Mouse (Mus musculus) liver, postnatal 0 days (tissue): Measurements from ENCODE around the gene Strip2. TPM values are rescaled to one million over a fixed set of nuclear protein-coding genes. Genes with fewer than 3 reads are reported as not detected.

Experiments used
- ATAC-seq: fragments of 200-750 bp; cut with Nextera tagmentation; 2 replicates; pipeline ENCODE4 v1.8.0; 2017; ENCODE audit warnings: mild to moderate bottlenecking, moderate library complexity
- DNase-seq: peaks from one replicate; pipeline ENCODE4 v3.0.0-alpha.2; 2016
- H3K27ac ChIP-seq: fragments of 300-500 bp; sonication (generic); 2 replicates; pipeline ENCODE4 v1.5.1; 2014; ENCODE audit warnings: antibody characterized with exemption, moderate library complexity, mild to moderate bottlenecking, low read depth
- H3K27me3 ChIP-seq: fragments of 300-500 bp; sonication (generic); 2 replicates; pipeline ENCODE4 v1.6.1; 2014; ENCODE audit warnings: low read length, control low read depth, mixed read lengths; ENCODE audit not compliant: insufficient read depth
- H3K36me3 ChIP-seq: fragments of 300-500 bp; sonication (generic); replicated peaks from 2 replicates; pipeline ENCODE4 v1.6.1; 2014; ENCODE audit warnings: mild to moderate bottlenecking, control low read depth, low read length, moderate library complexity, mixed read lengths; ENCODE audit not compliant: insufficient read depth
- H3K4me1 ChIP-seq: fragments of 300-500 bp; sonication (generic); 2 replicates; pipeline ENCODE4 v1.6.1; 2014; ENCODE audit warnings: antibody characterized with exemption, mild to moderate bottlenecking, control low read depth; ENCODE audit not compliant: insufficient read depth
- H3K4me2 ChIP-seq: fragments of 300-500 bp; sonication (generic); 2 replicates; pipeline ENCODE4 v1.6.1; 2014; ENCODE audit warnings: low read depth, mild to moderate bottlenecking, low read length, moderate library complexity, mixed read lengths
- H3K4me3 ChIP-seq: fragments of 300-500 bp; sonication (generic); 2 replicates; pipeline ENCODE4 v1.5.1; 2014; ENCODE audit warnings: low read depth, low read length
- H3K9ac ChIP-seq: fragments of 300-500 bp; sonication (generic); replicated peaks from 2 replicates; pipeline ENCODE4 v1.6.1; 2014; ENCODE audit warnings: mild to moderate bottlenecking, moderate library complexity
- H3K9me3 ChIP-seq: fragments of 300-500 bp; sonication (generic); 2 replicates; pipeline ENCODE4 v1.6.1; 2016; ENCODE audit warnings: mild to moderate bottlenecking, control low read depth, low read length, mixed read lengths
- CTCF ChIP-seq: sonication (generic); IDR thresholded peaks from 2 replicates; pipeline ENCODE4 v1.5.1; 2016; ENCODE audit warnings: antibody characterized with exemption, low read depth
- EP300 ChIP-seq: IDR thresholded peaks from 2 replicates; pipeline ENCODE4 v1.6.1; 2016; ENCODE audit warnings: antibody characterized with exemption, low read depth, mild to moderate bottlenecking
- WGBS: fragments of 180-500 bp; shearing (Covaris S2); extraction: QIAGEN DNeasy Blood & Tissue Kit; methylation state at CpG from one replicate; pipeline ENCODE4 v1.1.7; 2014; ENCODE audit not compliant: insufficient replicate concordance; 5-methylcytosine and 5-hydroxymethylcytosine counted together
- polyA plus RNA-seq: library from polyadenylated mRNA; unstranded; fragments of >200 nt; fragmentation: Nextera tagmentation; extraction: Ambion mirVana; gene quantifications from 2 replicates; pipeline ENCODE4 v1.2.1, GENCODE M21; 2015

The Strip2 gene
- polyA plus RNA-seq, 1 experiment from 2014 or later: 0.23 TPM

DNA sequence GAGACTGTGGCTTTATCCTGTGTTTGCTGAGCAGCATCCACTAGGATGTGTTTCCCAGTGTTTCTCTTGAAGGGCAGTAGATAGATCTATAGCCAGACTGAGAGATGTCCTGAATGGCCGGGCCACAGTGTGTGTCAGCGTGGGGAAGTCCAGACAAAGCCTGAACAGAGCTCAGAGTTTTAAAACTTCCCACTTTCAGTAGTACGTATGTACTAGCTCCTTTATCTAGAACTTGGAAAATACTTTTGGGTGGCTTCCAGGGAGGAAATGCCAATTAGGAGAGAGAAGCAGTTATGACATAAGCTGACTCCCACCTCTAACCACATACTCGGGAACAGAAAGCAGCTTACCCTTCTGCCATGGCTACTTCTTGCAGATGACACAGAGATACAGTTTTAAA is 23.6 kb downstream of the Strip2 start:
- no peak overlapping the region for H3K9ac ChIP-seq
- H3K4me3 ChIP-seq: no peak overlapping the region
- H3K9me3 ChIP-seq: no peaks in the 10 kb centered on the region
- TF ChIP-seq CTCF: no peak
- TF ChIP-seq EP300: no peak
- H3K27ac ChIP-seq: no peak overlapping the region
- no peaks in the 10 kb centered on the region for H3K27me3 ChIP-seq
- no peak overlapping the region for H3K4me2 ChIP-seq
- no peaks in the 10 kb centered on the region for H3K36me3 ChIP-seq
- no peaks in the 10 kb centered on the region for H3K4me1 ChIP-seq
- DNase-seq (no peak), ATAC-seq (no peak)
- WGBS: 50% methylated on average over 4 of the region's 4 CpGs

DNA sequence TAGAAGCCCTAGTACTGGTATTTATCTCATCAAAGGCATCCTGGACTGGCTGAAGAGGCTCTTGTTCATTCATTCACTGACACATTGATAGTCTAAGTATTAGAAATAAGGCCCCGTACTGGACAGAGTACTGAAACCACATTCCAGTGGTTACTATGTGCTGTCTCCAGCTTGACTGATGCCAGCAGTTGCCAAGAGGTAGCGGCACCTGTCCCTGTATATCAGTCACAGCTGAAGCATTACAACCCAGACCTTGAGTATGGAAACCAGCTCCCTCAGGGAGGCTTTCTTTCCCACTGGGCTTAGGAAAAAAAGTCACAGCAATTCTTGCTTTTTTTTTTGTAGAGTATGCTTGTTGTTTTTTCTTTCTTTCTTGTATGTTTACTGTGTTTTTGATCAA is 24.2 kb downstream of the Strip2 start:
- Histone ChIP-seq H3K9ac (no peak overlapping the region), H3K4me1 (no peaks in the 10 kb centered on the region), H3K4me2 (no peak overlapping the region), H3K27me3 (no peaks in the 10 kb centered on the region), H3K4me3 (no peak overlapping the region), H3K27ac (no peak overlapping the region), H3K36me3 (no peaks in the 10 kb centered on the region), H3K9me3 (no peaks in the 10 kb centered on the region)
- DNase-seq (no peak), ATAC-seq (no peak)
- TF ChIP-seq CTCF (no peak), EP300 (no peak)
- 80% methylated on average over 2 of the region's 2 CpGs for WGBS

DNA sequence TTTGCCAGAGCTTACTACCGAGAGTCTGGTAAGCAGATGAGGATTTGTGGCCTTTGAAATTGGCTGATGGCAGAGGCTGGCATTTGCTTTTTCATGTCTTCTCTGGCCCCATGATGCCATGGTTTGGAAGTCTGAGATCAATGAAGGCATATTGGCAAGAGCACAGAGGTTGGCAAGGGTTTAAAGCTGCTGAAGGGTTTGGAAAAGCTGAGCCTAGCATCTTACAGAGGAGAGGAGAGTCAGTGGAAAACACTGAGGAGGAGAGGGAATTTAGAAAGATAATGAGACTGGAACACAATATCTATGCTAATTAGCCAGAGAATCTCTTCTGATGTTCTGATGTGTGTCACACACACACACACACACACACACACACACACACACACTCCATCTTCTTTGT is 27.7 kb downstream of the Strip2 start:
- no peak for TF ChIP-seq EP300
- TF ChIP-seq CTCF: no peak
- ATAC-seq: no peak
- Histone ChIP-seq H3K9ac (no peak overlapping the region), H3K27me3 (no peaks in the 10 kb centered on the region), H3K27ac (no peak overlapping the region), H3K4me3 (no peak overlapping the region), H3K4me1 (no peaks in the 10 kb centered on the region), H3K4me2 (no peak overlapping the region), H3K9me3 (no peaks in the 10 kb centered on the region), H3K36me3 (no peaks in the 10 kb centered on the region)
- no peak for DNase-seq
- WGBS: 65% methylated on average over 1 of the region's 1 CpGs

- H3K36me3 ChIP-seq: no peaks in the 10 kb centered on the region
- H3K27ac ChIP-seq: no peak overlapping the region
- no peak for ATAC-seq
- no peak for DNase-seq
- 77% methylated on average over 2 of the region's 2 CpGs for WGBS
- H3K4me1 ChIP-seq: no peaks in the 10 kb centered on the region
- peak; percentile 46 for TF ChIP-seq CTCF
- no peak for TF ChIP-seq EP300
- H3K4me3 ChIP-seq: no peak overlapping the region
- H3K4me2 ChIP-seq: no peak overlapping the region
- H3K9me3 ChIP-seq: no peaks in the 10 kb centered on the region
- H3K9ac ChIP-seq: no peak overlapping the region
- no peaks in the 10 kb centered on the region for H3K27me3 ChIP-seq
Measured at GRCm38 (mm10) chr6:29946568-29946967, 29.8 kb downstream of the Strip2 start.

DNA sequence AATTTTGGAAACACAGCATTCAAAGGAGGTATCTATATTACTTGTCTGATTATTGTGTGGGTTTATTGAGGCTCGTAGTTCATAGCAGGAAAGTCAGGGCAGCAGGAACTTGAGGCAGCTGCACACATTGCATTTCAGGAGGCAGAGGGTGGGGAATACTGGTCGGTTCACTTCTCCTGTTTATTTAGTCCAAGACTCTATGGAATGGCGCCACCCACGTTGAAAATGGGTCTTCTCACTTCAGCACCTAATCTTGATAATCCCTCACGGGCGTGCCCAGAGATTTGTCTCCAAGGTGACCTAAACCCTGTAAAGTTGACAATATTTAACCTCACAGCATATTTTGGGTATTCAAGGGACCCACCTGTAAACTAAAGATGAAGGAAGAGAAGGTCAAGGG is 31.0 kb downstream of the Strip2 start:
- DNase-seq: no peak
- Histone ChIP-seq H3K27me3 (no peaks in the 10 kb centered on the region), H3K9me3 (no peaks in the 10 kb centered on the region), H3K36me3 (no peaks in the 10 kb centered on the region), H3K27ac (no peak overlapping the region), H3K4me1 (no peaks in the 10 kb centered on the region), H3K4me2 (no peak overlapping the region), H3K4me3 (no peak overlapping the region), H3K9ac (no peak overlapping the region)
- no peak for ATAC-seq
- TF ChIP-seq CTCF: no peak
- TF ChIP-seq EP300: no peak
- 68% methylated on average over 6 of the region's 6 CpGs for WGBS

- Histone ChIP-seq H3K4me2 (no peak overlapping the region), H3K36me3 (no peaks in the 10 kb centered on the region), H3K9me3 (no peaks in the 10 kb centered on the region), H3K27me3 (no peaks in the 10 kb centered on the region), H3K9ac (no peak overlapping the region), H3K4me1 (no peaks in the 10 kb centered on the region), H3K4me3 (no peak overlapping the region), H3K27ac (no peak overlapping the region)
- no peak for DNase-seq
- 85% methylated on average over 4 of the region's 4 CpGs for WGBS
- TF ChIP-seq EP300 (no peak), CTCF (no peak)
- ATAC-seq: no peak
Measured at GRCm38 (mm10) chr6:29956749-29957148, 39.9 kb downstream of the Strip2 start.

- Histone ChIP-seq H3K9me3 (no peaks in the 10 kb centered on the region), H3K27me3 (no peaks in the 10 kb centered on the region), H3K27ac (no peak overlapping the region), H3K9ac (no peak overlapping the region), H3K4me3 (no peak overlapping the region), H3K36me3 (no peaks in the 10 kb centered on the region), H3K4me1 (no peaks in the 10 kb centered on the region), H3K4me2 (no peak overlapping the region)
- WGBS: 75% methylated on average over 3 of the region's 3 CpGs
- no peak for DNase-seq
- no peak for ATAC-seq
- no peak for TF ChIP-seq EP300
- TF ChIP-seq CTCF: no peak
Measured at GRCm38 (mm10) chr6:29958669-29959068, 41.9 kb downstream of the Strip2 start.
